8 mouse cellular contexts compared by ENCODE assay signal in the genomic region with DNA sequence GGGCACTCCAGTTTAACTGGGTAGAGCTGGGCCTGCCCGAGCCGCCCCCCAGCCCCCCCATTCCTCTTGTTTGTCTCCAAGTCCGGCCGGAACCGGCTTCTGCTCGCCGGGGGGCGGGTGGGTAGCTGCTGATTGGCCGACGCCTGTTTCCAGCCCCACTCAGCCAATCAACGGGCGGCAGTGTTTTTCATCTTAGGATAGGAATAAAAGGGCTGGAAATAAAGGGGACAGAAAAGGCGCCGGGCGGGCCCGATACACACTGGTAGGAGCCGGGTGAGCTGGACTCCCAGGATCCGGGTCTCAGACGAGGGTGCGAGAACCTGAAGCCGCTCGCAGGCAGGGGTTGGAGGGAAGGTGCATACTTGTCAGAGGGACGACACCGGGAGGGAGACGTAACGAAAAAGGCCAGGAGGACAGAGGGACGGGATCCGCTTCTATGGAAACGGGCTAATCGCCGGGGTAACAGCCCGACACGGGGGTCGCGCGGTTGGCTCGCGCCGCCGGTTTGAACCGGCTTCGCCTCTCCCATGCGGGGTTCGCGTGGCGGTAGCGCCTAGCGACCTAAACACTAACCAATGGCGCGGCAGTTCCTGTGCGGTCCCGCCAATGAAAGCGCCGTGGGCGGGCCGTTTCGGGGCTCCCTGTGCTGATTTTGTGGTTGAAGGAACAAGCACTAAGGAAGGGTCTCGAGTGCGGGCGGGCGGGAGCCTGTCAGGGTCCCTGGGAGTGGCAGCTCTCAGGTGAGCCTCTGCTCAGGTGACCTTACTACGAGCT. TPM values are rescaled to one million over a fixed set of nuclear protein-coding genes. Genes with fewer than 3 reads are reported as not detected.
DNase-seq lines count a peak whose midpoint lies in the region; ATAC-seq and TF ChIP-seq lines count a peak whose summit lies in the region.

A gene (plus strand): TSS at position 226 of the 774 bp plus-strand sequence.

- H3K4me2 ChIP-seq in forebrain, embryonic 16.5 days (ENCODE audit: low read length), result peak within 1 kb of the TSS; percentile 95
- peak within 1 kb of the TSS; percentile 98 for H3K4me2 ChIP-seq in lung, embryonic 14.5 days

- peak within 1 kb of the TSS; percentile 97 for H3K9ac ChIP-seq in ES-E14 (ENCODE audit: insufficient read depth, low read depth, low read length, poor library complexity, severe bottlenecking)
- peak within 1 kb of the TSS; percentile 82 for H3K9ac ChIP-seq in forebrain, embryonic 16.5 days (replicated peaks; ENCODE audit: low read depth, low read length)
- H3K9ac ChIP-seq in lung, embryonic 14.5 days, result peak within 1 kb of the TSS; percentile 81

- whole genome bisulfite sequencing in forebrain, embryonic 16.5 days, result under 1% methylated on average over 61 of the region's 62 CpGs
- WGBS in lung, embryonic 14.5 days, result under 1% methylated on average over 62 of the region's 62 CpGs
- WGBS in olfactory bulb, adult 2 months, result under 1% methylated on average over 62 of the region's 62 CpGs
- under 1% methylated on average over 62 of the region's 62 CpGs for WGBS in thymus, adult 2 months

- H3K27me3 ChIP-seq in forebrain, embryonic 16.5 days (replicated peaks; ENCODE audit: control insufficient read depth, insufficient read depth, low read length), result no peaks in the 10 kb centered on the region
- H3K27me3 ChIP-seq in lung, embryonic 14.5 days (ENCODE audit: insufficient read depth, low read length), result no peaks in the 10 kb centered on the region
- H3K27me3 ChIP-seq in thymus, adult 2 months (ENCODE audit: control insufficient read depth, insufficient read depth, low read length), result no peaks in the 10 kb centered on the region

- no peaks in the 10 kb centered on the region; the same call in 1 of the 2 replicates for H3K36me3 ChIP-seq in ES-E14 (ENCODE audit: control insufficient read depth, insufficient read depth, low read length, poor library complexity, severe bottlenecking)
- H3K36me3 ChIP-seq in forebrain, embryonic 16.5 days (ENCODE audit: control insufficient read depth, insufficient read depth), result no peaks in the 10 kb centered on the region
- no peaks in the 10 kb centered on the region for H3K36me3 ChIP-seq in lung, embryonic 14.5 days (ENCODE audit: insufficient read depth)
- no peaks in the 10 kb centered on the region for H3K36me3 ChIP-seq in thymus, adult 2 months (ENCODE audit: control insufficient read depth, insufficient read depth, low read length)

- peak within 1 kb of the TSS; percentile 95 for H3K27ac ChIP-seq in ES-E14 (ENCODE audit: insufficient read depth, low read depth, low read length, poor library complexity, severe bottlenecking)
- H3K27ac ChIP-seq in forebrain, embryonic 16.5 days (ENCODE audit: low read length), result peak within 1 kb of the TSS; percentile 96
- peak within 1 kb of the TSS; percentile 99 for H3K27ac ChIP-seq in layer of hippocampus, adult 2 months
- peak within 1 kb of the TSS; percentile 85 for H3K27ac ChIP-seq in lung, embryonic 14.5 days (ENCODE audit: low read depth)
- H3K27ac ChIP-seq in olfactory bulb, adult 2 months (ENCODE audit: insufficient read depth, low read depth, low read length), result peak within 1 kb of the TSS; percentile 97
- peak within 1 kb of the TSS; percentile 97 for H3K27ac ChIP-seq in thymus, adult 2 months (ENCODE audit: control insufficient read depth, insufficient read depth, low read length)

- no peaks in the 10 kb centered on the region for H3K9me3 ChIP-seq in ES-E14 (ENCODE audit: control insufficient read depth, insufficient read depth, low read depth, low read length)
- H3K9me3 ChIP-seq in forebrain, embryonic 16.5 days (ENCODE audit: control insufficient read depth, low read length), result no peaks in the 10 kb centered on the region
- H3K9me3 ChIP-seq in lung, embryonic 14.5 days (ENCODE audit: low read depth, low read length), result no peaks in the 10 kb centered on the region

- no peak for TF ChIP-seq CTCF in layer of hippocampus, adult 2 months (conservative IDR thresholded peaks at IDR 0.05)
- TF ChIP-seq CTCF in lung, embryonic 14.5 days (IDR thresholded peaks at IDR 0.05; ENCODE audit: low read depth), result no peak
- TF ChIP-seq CTCF in olfactory bulb, adult 2 months (IDR thresholded peaks at IDR 0.05; ENCODE audit: insufficient read depth, low read depth, low read length), result no peak
- no peak for TF ChIP-seq CTCF in thymus, adult 2 months (IDR thresholded peaks at IDR 0.05; ENCODE audit: borderline replicate concordance, control insufficient read depth, extremely low read depth, insufficient read depth, low read length, poor library complexity)

- in situ Hi-C loops in ES-E14 (cut with MboI; ENCODE audit: low sequenced_read_pairs in 2 of 2, unreplicated experiment in 2 of 2), result no loop called here

- H3K4me3 ChIP-seq in ES-E14 (ENCODE audit: insufficient read depth in 1 of 2, low read depth in 1 of 2, low read length in 2 of 2, poor library complexity in 1 of 2, severe bottlenecking in 1 of 2), result peak within 1 kb of the TSS; percentile 91 to 93
- peak within 1 kb of the TSS; percentile 78 for H3K4me3 ChIP-seq in forebrain, embryonic 16.5 days (replicated peaks; ENCODE audit: low read length)
- peak within 1 kb of the TSS; percentile 65 for H3K4me3 ChIP-seq in layer of hippocampus, adult 2 months
- H3K4me3 ChIP-seq in lung, embryonic 14.5 days (ENCODE audit: low read depth, low read length), result peak within 1 kb of the TSS; percentile 70
- H3K4me3 ChIP-seq in olfactory bulb, adult 2 months (ENCODE audit: insufficient read depth, low read depth, low read length), result peak within 1 kb of the TSS; percentile 75
- peak within 1 kb of the TSS; percentile 86 for H3K4me3 ChIP-seq in thymus, adult 2 months (ENCODE audit: control insufficient read depth, insufficient read depth, low read length)

- peak; percentile 96 for ATAC-seq in forebrain, embryonic 16.5 days
- ATAC-seq in lung, embryonic 14.5 days (ENCODE audit: insufficient read depth), result peak; percentile 94

- peak; percentile 93 for DNase-seq in ES-E14 (ENCODE audit: low read depth, low spot score)
- peak; percentile 98 for DNase-seq in cerebellum, adult 11-12 months
- DNase-seq in heart, postnatal 36 days, result peak; percentile 89 to 91
- peak; percentile 96 to 97 for DNase-seq in layer of hippocampus, adult 2 months (ENCODE audit: low spot score in 2 of 2)
- peak; percentile 98 for DNase-seq in lung, embryonic 14.5 days
- DNase-seq in thymus, adult 2 months, result peak; percentile 95

- intact Hi-C loops in heart, postnatal 36 days (cut with DNase I), result no loop called here

- peak; percentile 42 for TF ChIP-seq POLR2A in olfactory bulb, adult 2 months (IDR thresholded peaks at IDR 0.05; ENCODE audit: insufficient read depth, low read depth, low read length)
- peak; percentile 64 for TF ChIP-seq POLR2A in thymus, adult 2 months (IDR thresholded peaks at IDR 0.05; ENCODE audit: control insufficient read depth, extremely low read depth, insufficient read depth, low read length, poor library complexity)

- H3K4me1 ChIP-seq in ES-E14 (ENCODE audit: control insufficient read depth in 2 of 2, insufficient read depth in 2 of 2, low read length in 2 of 2, poor library complexity in 1 of 2), result peaks cover 4 to 5% of the 10 kb centered on the region in 2 experiments; a peak in 2 of 4 replicates
- peaks cover 27% of the 10 kb centered on the region for H3K4me1 ChIP-seq in forebrain, embryonic 16.5 days (replicated peaks; ENCODE audit: control insufficient read depth, insufficient read depth, low read length)
- H3K4me1 ChIP-seq in lung, embryonic 14.5 days (ENCODE audit: insufficient read depth), result 0 out of 2 replicates have a peak, but pooled peaks cover 2% of the 10 kb centered on the region
- peaks cover 14% of the 10 kb centered on the region; the same call in 1 of the 2 replicates for H3K4me1 ChIP-seq in olfactory bulb, adult 2 months (ENCODE audit: control insufficient read depth, insufficient read depth, low read length)
- peaks cover 20% of the 10 kb centered on the region for H3K4me1 ChIP-seq in thymus, adult 2 months (replicated peaks; ENCODE audit: control insufficient read depth, insufficient read depth, low read length)

TF ChIP-seq in ES-E14, 5 proteins besides CTCF, POLR2A, EP300 and RAD21:
- TF ChIP-seq ZNF384 (IDR thresholded peaks at IDR 0.05; ENCODE audit: low read depth, low read length) (no peak), HCFC1 (IDR thresholded peaks at IDR 0.05; ENCODE audit: borderline replicate concordance, insufficient read depth, low read length) (peak; percentile 57; the same call in 1 of the 2 replicates), ZC3H11A (IDR thresholded peaks at IDR 0.05; ENCODE audit: borderline replicate concordance, low read depth, low read length) (no peak), CHD2 (IDR thresholded peaks at IDR 0.05; ENCODE audit: low read depth, low read length) (peak; percentile 68; the same call in 1 of the 2 replicates)

RNA-seq across cellular contexts. Expression of the gene that starts here (rescaled TPM):
- 24.8 and 32.5 TPM in 2 replicates for total RNA-seq in ES-E14 (2012; rRNA removed)
- 12.5 and 16.4 TPM in 2 replicates for polyA plus RNA-seq in forebrain, embryonic 16.5 days (2015; fragmentation: Nextera tagmentation; extraction: Ambion mirVana)
- total RNA-seq in heart, postnatal 36 days (2021), result 10 to 100 TPM; 17.7 to 22.2 TPM
- total RNA-seq in layer of hippocampus, adult 2 months (2021), result 10 to 100 TPM; 43.0 to 53.4 TPM
- 4.0 and 6.4 TPM in 2 replicates for polyA plus RNA-seq in lung, embryonic 14.5 days (2014; fragmentation: Nextera tagmentation; extraction: Ambion mirVana)
- polyA plus RNA-seq in olfactory bulb, adult 2 months (2012; ENCODE audit: insufficient read depth, insufficient read length, low replicate concordance, missing spikeins), result 363 TPM in 1 of 2 replicates, not detected in the other
- polyA plus RNA-seq in thymus, adult 2 months (2012; rRNA removed), result 207 and 214 TPM in 2 replicates

Comparison
In these comparisons a context has a peak if more than half of its experiments do, and no peak if none do; other contexts are left out.
1. Peak in every context shown above with its lines: DNase-seq, ATAC-seq, H3K4me3 ChIP-seq and H3K27ac ChIP-seq.